Mouse (Mus musculus) cerebellum, adult 18-20 months (tissue): ENCODE measurements around the gene Tor1aip2.
A peak's percentile ranks its signal among the peaks of the same experiment; 100 is the strongest.

Experiments
- DNase-seq, 2 experiments: peaks; one replicate each; pipeline ENCODE4 v3.0.0; 2021

The Tor1aip2 gene

DNA sequence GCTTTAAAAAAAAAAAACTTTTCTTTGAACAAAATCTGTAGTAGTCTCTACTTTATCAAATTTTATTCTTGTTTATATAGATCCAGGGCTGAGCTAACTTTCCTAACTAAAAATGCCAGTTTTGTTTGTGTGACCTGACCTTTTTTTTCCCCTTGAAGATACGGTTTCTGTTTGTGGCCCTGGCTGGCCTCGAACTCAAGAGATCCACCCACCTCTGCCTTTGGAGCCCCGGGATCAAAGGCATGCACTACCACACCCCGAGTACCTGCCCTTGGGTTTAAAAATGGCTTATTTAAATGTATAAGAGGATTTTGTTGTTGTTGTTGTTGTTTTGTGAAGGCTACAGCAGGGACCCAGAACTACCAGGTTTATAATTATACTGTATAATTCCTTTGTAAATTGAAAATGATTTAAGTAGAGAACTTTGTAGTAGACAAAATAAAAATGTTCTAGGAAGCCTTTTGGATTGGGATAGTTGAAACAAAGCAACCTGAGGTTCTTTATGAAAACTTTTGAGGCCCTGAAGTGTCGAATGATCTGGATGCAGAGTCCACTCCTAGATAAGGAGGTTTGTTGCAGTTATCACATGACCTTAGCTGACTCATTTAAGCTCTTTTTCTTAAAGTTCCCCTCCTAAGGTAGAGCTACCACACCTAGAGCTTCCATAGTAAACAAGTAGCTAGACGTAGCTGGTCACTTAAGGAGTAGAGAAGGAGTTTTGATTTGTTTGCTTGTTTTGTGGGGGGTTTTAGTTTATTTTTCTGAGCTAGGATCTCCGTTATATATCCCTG is 6.4 kb downstream of the Tor1aip2 start:
- DNase-seq, result no peak

DNA sequence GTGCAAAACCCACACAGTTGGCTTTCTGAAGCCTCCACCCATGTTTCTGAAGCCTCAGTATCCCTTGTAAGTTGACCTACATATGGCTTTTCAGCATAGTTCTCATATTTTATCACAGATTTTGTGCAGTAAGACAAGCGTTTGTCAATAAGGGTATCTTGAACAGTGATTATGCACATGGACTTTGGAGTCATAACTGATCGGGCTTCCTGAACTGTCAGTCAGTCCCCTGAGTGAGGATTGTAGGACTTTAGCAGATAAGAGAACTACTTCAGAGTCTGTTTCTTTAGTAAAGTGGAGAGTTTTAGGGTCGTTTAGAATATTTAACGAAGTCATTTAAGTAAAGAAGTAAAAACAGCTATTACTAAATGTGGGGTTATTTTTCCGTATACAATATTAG is 7.3 kb downstream of the Tor1aip2 start:
- no peak for DNase-seq

DNA sequence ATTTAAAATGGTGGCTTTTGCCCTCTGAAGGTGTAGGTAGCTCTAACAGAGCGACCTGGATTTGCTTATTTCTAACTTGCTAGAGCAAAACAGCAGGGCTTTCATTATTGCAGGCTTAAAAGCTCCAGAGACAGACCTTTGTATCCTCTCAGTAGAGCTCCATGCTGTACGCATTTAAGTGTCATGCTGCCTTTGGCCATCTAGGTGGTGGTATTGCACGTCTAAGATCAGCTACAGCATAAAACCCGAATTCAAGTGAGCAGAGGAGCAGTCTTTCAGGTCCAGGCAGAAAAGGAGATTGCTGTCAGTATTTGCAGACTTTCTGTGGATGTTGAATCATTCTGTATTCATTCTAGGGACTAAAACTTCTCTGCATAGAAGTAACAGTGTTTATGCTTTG is 7.8 kb downstream of the Tor1aip2 start:
- DNase-seq, result peak; percentile 47 to 71

DNA sequence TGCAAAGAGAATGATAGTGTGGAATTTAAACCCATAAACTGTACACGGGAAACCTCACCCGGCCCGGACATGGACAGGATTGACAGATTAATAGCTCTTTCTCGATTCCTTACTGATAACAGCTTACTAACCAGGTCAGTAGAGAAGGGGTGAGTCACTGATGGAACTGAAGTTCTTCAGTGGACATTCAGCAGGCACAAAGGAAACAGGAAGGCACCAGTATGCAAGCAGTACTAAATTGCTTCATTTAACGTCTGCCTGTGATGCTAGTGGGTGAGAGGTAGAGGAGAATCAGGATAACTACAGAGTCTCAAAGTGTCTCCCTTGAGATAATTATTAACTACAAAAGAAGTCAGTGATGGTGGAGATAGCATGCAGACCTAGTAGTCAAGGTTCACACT is 9.0 kb downstream of the Tor1aip2 start:
- DNase-seq, result no peak

DNA sequence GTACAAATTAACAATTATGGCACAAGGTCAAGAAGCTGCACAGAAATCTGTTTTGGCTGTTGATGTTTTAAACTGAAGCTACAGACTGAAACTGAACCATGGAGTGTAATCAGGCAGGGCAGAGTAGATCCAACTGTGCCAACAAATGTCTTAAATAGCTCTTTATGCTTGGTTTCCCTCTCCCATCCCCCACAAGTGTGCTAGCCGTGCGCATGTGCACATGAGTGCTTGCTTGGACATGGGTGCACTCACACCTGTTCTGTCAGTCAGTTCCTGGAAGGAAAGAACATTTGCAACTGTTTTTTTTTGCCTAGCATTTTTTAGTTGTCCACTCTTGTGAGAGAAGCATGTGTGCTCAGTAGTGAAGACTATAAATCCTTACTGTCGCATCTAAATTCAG is 11.5 kb downstream of the Tor1aip2 start:
- peak; percentile 35 to 45 for DNase-seq

DNA sequence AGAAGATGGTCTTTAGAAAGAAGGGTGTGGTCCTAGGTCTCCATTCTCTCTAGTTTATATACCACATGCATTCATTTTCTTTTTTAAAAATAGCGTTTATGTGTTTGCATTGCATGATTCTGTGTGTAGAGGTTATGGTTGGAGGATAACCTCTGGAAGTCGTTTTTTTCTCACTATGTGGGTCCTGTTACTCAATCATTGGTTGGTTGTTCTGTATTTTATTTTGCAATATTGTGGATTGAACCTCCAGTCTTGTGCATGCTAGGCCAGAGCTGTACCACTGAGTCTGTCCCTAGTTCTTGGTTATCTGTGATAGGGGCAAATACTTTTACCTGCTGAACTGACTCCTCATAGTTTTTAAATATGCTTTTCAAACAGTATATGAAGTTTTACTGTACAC is 23.0 kb downstream of the Tor1aip2 start:
- no peak for DNase-seq

DNA sequence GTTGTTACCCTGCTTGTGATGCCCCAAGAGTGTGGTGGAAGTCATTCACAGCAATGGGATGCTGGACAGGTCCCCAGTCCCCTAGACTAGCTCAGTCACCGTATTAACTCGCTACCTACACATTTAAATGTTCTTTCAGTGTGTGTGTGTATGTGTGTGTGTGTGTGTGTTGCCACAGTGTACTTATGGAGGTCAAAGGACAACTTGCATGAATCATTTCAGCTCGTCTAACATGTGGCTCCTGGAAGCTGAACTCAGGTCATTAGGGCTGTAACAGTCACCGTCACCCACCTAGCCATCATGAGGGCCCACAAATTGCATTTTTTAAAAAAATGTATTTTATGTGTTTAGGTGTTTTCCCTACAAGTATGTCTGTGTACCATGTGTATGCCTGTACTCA is 27.0 kb downstream of the Tor1aip2 start:
- DNase-seq, result no peak

DNA sequence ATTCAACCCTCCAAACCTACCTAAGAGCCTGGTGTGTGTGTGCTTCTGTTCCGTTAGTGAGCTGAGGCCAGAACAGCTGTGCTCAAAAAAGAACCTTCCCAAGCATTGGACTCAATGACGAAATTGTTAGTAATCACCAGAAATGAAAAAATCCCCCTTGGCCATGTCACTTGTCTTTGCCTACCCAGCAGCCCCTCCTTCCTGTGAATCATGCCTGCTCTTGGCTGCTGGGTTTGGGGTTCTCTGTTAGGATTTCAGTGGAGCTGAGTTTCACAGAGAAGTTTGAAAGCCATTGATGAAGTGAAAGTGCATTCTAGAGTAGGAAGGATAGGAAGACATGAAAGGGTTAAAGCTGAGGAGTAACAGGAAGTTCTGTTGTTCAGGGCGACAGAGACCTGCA is 30.9 kb downstream of the Tor1aip2 start:
- DNase-seq, result no peak

DNA sequence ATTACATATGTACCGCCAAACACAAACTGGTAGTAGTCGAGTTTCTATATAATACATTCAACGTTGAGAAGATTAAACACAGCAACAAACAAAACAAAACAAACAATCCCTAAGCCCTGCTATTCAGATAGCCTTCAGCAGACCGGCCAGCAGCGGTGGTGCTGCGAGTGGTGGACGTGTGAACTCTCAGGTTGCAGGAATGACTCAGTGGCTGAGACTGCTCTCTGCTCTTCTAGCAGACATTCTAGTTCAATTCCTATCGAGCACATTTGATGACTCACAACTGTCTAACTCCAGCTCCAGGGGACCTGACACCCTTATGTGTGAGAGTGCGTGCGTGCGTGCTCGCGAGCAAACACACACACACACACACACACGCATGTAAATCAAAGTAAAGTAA is 34.9 kb downstream of the Tor1aip2 start:
- DNase-seq, result no peak

DNA sequence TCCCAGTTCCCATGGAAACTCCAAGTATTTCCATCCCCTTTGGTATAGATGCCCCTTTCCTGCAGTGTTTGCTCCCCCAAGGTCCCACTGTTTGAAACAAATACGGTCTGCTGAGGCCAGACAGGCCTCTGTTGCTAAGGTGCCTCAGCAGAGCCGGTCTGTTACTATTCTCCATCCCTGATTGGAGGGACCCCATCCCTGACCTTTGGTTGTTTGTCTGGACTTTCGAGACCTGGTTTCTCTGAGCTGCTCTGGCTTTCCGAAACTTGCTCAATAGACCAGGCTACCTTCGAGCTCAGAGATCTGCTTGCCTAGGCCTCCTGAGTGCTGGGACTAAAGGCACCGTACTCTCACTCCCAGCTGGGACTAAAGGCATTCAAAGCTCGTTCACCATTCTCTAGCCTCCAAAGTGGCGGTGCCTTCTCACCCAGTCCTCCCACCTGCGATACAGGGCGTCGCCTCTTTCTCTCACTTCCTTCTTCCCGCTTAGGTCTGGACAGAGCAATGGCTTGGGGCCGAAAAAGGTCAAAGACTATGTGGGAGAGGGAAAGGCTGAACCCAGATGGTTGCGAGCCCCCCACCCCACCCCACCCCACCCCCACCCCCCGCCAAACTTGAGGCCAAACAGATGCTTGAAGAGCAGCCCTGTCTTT is 38.1 kb downstream of the Tor1aip2 start:
- no peak for DNase-seq

DNA sequence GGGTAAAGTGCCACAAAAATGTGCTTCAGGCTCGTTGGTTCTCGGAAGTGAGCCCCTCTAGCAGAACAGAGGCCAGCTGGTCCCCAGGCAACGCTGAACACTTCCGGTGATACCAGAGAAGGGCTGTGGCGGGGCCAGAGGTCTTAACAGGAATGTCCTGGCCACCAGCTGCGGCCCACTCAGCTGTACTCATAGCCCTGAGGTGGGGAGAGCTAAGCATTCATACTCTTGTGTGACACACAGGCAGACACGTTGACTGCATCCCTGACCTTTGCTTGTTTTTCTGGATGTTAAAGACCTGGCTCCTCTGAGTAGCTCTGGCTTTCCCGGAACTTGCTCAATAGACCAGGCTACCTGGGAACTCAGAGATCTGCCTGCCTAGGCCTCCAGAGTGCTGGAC is 39.4 kb downstream of the Tor1aip2 start:
- no peak for DNase-seq

DNA sequence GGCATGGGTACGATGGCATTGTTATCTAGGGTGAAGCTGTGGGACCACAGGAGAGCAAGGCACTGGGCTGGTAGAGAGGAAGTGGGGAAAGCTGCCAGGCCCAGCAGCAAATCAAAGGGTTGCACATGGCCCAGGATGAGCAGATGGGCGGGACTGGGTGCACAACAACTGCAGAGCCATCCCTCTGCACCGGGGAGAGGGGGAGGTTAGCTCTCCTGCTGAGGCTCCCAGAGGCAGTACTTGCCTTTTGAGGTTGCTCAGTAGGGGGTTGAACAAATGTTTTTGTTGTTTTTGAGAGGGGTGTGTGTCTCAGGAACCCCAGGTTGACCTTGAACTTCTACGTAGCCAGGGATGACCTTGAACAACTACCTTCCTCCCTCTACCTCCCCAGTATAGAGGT is 41.3 kb downstream of the Tor1aip2 start:
- DNase-seq, result no peak

DNA sequence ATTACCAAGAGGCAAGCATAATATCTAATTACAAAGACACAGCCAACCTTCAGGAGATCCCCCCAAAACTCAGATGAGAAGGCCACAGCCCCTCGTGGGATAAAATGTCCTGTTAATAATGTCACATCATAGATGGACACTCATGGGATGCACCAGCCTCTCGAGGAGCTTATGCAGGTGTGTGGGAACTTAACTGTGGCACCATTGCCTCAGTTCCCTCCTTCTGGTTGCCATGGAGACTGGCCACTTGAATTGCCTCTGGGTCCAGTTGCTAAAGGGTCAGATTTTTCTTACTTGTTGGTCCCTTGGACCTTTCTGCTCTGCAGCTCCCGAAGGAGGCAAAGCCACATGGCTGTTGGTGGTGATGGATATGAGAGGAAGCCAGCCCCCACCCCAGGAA is 42.5 kb downstream of the Tor1aip2 start:
- DNase-seq, result no peak

DNA sequence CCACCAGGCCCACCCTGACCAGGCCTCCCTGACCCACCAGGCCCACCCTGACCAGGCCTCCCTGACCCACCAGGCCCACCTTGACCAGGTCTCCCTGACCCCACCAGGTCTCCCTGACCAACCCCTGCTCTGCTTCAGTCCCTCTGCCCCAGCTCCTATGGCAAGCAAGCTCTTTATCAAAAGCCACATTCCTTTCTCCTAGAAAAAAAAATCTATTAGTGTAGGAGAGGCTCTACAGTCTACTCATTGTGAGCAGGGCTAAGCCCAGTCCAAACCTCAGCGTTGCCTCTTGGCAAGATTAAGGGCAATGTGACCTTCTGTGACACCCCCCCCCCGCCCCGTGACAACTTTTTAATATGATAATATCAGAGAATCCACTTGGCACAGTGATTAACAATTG is 49.4 kb downstream of the Tor1aip2 start:
- no peak for DNase-seq

DNA sequence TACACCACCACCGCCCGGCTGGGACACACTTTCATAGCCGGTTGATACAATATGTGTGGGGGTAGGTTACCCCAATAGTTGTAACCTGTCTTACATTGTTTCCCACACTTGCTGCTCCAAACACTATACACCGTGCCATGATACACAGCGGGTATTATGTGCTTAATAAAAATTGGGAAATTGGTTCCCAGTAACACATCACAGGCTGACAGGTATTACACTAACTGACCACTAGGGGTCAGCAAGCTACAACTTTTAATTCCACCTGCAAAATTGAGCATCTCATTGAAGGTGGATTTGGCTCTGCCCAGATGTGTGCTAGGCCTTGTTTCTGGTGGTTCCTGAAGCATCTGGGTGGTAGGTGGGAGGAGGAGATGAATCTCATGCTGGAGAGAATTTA is 50.6 kb downstream of the Tor1aip2 start:
- DNase-seq, result peak; percentile 31 to 32

DNA sequence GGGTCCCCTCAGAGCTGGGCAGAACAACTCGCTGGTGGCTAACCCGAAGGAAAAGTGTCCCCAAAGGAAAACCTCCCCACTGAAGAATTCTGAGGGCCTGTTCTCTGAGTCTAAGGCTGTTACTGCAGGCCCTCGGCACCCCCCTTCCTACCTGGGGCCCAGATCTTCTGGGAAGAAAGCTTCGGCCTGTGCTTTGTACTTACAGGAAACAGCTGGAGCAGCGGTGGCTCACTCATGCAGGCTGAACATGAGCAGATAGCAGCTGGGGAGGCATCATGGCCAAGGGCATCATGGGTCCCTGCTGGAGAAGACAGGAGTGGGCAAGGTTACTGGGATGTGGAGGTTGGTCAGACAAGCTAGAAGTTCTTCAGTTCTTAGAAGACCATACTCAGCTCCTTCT is 52.4 kb downstream of the Tor1aip2 start:
- no peak for DNase-seq

DNA sequence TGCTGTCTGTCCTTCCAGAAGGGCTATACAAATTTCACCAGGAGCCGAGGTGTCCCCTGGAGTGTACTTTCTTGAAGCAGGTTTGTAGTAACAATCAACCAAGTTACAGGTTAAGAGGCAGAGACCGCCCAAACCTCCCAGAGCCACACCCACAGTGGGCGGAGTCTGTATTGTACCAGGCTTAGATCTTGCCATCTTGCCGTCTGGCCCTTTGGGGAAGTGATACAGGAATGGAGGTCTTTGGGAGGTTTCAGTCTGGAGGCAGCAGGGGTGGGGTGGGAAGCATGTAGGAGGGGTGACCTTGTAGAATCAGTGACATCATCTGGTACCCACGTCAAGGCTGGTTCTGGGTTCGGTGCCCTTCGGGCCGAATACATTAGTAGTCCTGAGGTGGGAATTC is 54.4 kb downstream of the Tor1aip2 start:
- DNase-seq, result no peak

DNA sequence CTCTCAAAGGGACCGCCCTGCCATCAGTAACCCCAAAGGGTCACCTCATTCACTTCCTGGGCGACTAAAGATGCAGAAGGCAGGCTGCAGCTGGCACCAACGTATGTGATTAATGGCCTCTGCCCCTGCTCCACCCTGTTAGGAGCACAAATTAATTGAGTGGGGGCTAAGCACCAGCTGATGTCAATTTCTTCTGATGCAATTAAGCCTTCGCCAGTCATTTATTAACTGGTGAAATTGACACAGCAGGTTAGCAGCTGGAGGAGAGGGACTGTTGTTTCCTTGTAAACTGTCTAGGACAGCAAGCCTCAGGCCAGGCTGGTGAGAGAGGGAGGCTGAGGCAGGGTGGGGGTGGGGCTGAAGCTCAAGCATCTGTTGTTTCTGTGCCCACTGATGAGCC is 54.8 kb downstream of the Tor1aip2 start:
- DNase-seq, result no peak

DNA sequence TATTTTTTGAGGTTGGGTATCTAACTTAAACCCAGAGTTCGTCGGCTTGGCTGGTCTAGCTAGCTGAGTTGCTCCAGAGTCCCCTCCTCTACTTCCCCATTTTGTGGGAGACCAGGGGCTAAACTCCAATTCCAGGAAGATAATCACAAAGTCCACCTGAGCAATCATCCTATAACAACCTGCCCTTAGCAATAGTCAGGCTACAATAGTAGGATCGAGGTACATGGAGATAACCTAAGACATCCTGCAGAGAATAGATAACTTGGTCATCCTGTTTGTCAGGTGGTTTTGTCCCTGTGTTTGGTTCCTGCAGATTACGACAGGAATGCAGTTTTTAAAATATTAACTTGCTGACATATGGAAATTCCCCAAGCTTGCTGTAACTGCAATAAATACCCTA is 56.6 kb downstream of the Tor1aip2 start:
- DNase-seq, result no peak

DNA sequence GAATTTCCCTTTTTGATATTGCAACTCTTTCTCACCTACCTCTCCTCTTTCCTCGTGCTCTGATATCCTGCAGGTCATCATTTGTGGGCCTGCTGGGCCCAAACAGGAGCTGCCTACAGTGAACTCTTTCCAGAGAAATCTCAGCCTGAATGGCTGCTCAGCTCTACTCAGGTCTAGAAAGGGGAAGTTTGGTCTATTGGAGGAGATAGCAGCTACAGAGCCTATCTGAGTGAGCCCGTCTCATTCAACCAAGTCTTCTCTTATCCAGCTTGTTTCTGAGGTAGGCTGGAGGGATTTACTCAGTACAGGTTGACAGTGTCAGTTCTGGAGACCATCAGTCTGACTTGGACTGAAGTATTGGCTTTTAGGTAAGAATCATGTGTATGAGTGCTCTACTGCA is 68.6 kb downstream of the Tor1aip2 start:
- no peak for DNase-seq

DNA sequence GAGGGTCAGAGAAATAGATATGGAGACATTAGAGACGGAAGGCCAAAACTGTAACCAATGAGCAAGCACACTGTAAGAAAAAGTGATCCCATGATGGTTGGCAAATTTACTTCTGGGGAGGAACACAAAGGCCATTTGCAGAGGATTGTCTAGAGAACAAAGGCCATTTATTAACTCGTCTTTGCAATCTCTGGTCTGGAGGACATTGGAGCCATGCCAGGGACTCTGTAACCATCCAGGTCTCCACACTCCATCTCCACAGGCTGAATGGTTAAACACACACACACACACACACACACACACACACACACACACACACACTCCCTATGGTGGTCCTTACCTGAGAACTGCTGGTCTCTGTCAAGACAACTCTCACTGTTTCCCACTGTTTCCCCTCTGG is 70.2 kb downstream of the Tor1aip2 start:
- no peak for DNase-seq

DNA sequence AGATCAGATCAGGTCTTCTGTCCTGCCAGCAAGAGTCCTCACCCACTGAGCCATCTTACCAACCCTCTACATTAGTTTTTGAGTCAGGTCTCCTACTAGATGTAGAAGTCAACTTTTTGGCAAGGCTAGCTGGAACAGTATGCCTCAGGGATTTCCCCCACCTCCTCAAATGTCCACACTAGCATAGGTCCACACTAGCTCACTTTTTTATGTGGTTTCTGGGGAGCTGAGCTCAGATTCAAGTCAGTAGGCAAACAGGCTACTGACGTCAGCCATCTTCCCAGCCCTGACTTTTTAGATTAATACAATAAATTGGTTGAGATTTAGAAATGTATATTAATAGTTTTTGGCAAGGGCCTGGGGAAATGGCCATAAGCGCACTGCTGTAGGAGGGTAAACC is 72.2 kb downstream of the Tor1aip2 start:
- no peak for DNase-seq

DNA sequence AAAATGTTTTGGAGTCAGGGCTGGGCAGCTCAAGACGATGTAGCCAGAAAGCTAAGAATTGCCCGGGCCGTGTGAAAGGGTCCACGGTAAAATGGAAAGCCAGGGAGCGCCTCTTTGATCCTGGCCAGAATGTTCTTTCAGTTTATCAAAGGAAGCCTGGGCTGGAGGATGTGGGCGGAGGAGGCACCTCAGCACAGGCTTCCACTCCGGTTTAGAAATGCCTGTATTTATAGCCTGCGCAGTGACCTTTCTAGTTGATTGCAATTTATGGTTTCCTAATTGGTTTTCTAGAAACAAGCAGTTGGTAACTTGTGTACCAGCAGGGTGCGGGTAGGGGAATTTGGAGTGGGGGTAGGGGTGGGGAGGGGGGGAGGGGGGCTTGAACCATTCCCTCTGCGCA is 73.2 kb downstream of the Tor1aip2 start:
- no peak for DNase-seq

DNA sequence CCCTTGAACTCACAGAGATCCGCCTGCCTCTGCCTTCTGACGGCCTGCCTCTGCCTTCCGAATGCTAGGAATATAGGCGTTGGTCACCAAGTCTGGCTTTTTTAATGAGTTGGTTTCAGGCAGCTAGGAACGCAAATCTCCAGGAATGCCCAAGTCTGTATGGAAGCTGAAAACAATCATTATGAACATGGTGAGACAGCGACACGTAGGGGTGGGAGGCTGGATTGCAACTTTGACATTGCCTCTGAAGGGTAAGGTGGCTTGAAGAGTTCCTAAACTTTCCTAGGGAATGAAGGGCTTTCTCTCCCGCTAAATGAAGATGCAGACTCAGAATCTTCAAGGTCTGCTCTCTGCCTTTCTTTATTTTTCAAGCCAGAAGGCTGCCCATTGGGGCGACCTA is 75.9 kb downstream of the Tor1aip2 start:
- no peak for DNase-seq

DNA sequence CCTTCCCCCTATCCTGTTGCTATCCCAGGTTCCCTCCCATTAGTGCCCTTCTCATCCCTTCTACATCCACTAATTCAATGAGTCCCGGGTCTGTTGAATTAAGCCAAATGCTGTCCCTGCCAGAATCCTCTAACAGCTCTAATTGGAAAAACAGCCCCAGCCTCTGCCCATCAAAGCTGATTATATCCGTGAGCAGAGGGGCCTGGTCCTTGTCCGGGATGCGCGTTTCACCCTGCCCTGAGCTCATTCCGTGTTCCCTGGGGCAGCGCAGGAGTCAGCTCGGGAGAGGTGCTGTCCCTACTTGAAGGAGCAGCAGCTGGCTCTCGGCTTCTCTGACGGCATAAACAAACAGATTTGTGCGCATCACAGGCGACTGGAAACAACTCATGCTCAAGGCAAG is 76.5 kb downstream of the Tor1aip2 start:
- no peak for DNase-seq
